Mouse (Mus musculus) left cerebral cortex, adult 2 months (tissue): Measurements from ENCODE around the gene Prkce. TPM values are rescaled to one million over a fixed set of nuclear protein-coding genes. Genes with fewer than 3 reads are reported as not detected.

Experiments
- DNase-seq, 2 experiments: peaks; one replicate each; pipeline ENCODE4 v3.0.0; 2021 to 2022; ENCODE audit warnings: low spot score in 2 of 2, mixed read lengths in 1 of 2; ENCODE audit errors: extremely low spot score in 1 of 2
- H3K27ac ChIP-seq: fragments of 200-600 bp; 2 replicates; pipeline ENCODE4 v1.8.1; 2022
- H3K4me3 ChIP-seq: fragments of 200-600 bp; 2 replicates; pipeline ENCODE4 v1.8.1; 2022
- CTCF ChIP-seq: fragments of 200-600 bp; IDR thresholded peaks from 2 replicates; pipeline ENCODE4 v1.8.1; 2022; ENCODE audit warnings: antibody characterized with exemption, mild to moderate bottlenecking, moderate library complexity
- intact Hi-C: fragments of 180-260 bp; cut with DNase I; formaldehyde crosslinking; loops from one replicate; pipeline ENCODE4 v1.15.1; 2025
- total RNA-seq, 2 experiments: library from RNA; stranded (reverse); gene quantifications; 2 replicates each; pipeline ENCODE4 v1.2.3; 2021

Gene Prkce
- total RNA-seq, 2 experiments from 2014 or later, result 277 to 284 TPM

DNA sequence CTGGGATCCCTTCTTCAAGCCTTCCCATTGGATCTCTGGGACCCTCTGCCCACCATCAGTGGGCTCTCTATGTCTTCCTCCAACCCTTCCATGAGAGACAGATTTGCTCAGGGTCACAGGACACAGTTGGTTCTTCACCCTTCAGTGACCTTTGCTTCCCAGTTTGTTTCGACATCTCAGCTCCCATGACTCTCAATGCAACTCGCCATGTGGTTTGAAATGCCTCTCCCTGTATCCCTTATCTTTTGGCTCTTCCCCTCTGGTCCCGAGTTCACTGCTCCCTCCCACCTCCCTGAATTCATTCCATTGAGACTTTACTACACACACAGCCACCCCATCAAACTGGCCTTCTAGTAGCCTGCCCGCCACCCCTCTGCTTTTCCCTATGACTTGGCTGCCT, 509.3 kb downstream of the Prkce start:
- no peak overlapping the region for H3K4me3 ChIP-seq
- no peak overlapping the region for H3K27ac ChIP-seq
- intact Hi-C loops, result no loop called here
- no peak for TF ChIP-seq CTCF
- no peak for DNase-seq

DNA sequence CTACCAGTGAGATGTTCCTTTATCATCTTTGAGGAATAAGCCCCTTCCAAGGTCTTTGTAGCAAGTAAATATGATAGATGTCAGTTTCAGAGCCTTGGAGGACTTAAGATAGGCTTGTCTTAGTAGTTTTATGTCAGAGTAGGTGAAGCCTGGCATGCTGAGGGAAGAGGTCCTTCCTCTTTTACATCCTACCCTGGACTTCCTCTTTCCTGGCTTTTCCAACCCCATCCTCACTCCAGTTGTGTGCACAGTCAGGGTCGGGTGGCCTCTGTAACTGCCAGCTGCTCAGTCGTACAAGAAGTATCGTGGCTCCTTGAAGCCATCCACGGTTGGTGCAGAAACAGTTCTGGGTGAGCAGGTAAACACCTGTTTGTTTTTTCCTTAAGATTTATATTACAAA, 517.7 kb downstream of the Prkce start:
- no peak for DNase-seq
- no peak for TF ChIP-seq CTCF
- intact Hi-C loops, result no loop called here
- no peak overlapping the region for H3K4me3 ChIP-seq
- H3K27ac ChIP-seq, result no peak overlapping the region

DNA sequence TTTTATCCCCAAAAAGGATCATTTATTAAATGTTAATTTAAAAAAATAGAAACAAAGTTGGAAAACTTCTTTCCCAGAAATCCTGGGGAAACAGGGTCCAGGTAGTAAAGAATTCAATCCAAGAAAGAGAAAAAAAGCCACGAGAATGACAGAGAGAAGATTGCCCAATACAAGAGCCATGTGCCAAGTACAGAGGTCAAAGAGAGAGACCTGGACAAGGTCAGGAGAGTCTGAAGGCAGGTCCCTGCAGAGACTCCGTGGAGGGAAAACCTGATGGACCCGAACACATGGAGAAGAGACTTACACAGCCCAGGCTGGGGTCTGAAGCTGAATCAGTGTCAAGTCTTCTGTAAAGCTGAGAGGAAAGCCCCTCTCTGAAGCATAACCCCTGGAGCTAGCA, 519.4 kb downstream of the Prkce start:
- DNase-seq, result no peak
- H3K27ac ChIP-seq, result no peak overlapping the region
- no peak for TF ChIP-seq CTCF
- intact Hi-C loops, result no loop called here
- no peak overlapping the region for H3K4me3 ChIP-seq

DNA sequence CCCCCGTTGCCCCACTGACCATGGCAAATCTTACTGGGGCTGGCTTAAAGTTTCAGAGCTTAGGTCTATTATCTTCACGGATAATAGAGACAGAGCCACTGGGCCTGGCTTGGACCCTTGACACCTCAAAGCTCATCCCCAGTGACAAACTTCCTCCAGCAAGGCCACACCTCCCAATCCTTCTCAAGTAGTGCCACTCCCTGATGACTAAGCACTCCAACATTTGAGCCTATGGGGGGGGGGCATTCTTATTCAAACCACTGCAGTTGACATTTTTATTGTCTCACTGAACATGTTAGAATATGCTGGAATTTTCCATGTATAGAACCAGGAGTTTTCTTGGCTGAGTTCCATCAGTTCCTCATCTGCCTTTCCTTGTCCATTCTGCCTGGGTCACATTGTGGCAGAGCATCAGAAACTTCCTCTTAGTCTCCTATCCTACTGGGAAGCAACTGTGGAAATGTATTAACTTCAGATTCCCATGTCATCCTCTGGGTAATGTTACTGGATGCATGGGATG, 523.3 kb downstream of the Prkce start:
- Histone ChIP-seq H3K4me3 (no peak overlapping the region), H3K27ac (no peak overlapping the region)
- DNase-seq, result no peak
- intact Hi-C loops, result no loop called here
- no peak for TF ChIP-seq CTCF

DNA sequence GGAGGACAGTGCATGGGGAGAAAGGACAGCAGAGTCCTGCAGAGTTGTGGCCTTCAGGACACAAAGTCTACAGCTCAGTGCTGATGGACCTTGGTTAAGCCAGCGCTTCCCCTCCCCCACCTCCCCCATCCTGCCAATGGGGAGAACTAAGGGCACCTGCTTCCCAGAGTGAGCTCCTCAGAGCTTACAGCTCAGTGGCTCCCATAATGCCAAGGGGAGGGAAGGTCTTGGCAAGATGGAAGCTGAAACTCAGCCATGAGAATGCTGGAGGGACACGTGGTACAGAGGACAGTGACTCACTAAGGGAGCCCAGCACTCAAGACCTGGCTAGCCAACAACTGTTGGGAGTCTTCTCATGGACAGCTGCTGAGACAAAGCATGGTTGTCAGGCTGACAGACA, 530.2 kb downstream of the Prkce start:
- intact Hi-C loops, result no loop called here
- no peak for DNase-seq
- Histone ChIP-seq H3K27ac (no peak overlapping the region), H3K4me3 (no peak overlapping the region)
- TF ChIP-seq CTCF, result no peak

DNA sequence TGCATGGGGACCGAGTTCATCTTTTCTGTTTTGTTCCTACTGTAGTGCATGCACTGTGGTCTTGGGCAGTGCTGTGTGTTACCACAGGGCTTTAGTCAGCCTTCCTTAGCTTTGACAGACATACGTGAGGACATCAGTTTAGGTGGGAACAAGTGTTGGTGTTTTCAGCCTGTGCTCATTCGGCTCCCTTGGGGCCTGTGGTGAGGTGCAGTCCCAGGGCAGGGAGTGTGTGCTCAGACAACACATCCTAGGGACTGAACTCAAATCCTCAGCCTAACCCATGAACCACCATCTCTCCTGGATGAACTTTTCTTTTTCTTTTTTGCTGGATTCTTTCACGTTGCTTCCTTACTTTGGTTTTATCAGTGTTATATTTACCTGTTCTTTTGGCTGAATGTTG, 535.8 kb downstream of the Prkce start:
- Histone ChIP-seq H3K27ac (no peak overlapping the region), H3K4me3 (no peak overlapping the region)
- intact Hi-C loops, result no loop called here
- TF ChIP-seq CTCF, result no peak
- no peak for DNase-seq

DNA sequence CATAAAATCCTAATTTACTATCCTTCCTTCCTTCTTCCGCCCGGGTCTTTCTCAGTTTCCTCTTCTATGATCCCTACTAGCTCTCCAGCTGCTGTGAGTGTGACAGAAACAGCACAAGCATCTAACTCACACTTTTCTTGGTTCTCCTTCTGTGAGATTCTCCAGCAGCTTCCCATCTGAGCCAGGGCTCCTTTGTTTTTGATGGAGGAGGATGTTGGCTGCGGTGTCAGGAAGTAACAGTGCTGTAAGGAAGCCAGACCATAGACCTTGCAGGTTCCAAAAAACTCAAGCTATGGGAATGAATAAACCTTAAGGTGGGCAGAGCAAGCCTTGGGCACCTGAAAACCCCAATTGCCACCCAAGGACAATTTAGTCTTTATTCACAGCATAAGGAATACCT, 537.7 kb downstream of the Prkce start:
- no peak for TF ChIP-seq CTCF
- no peak for DNase-seq
- H3K27ac ChIP-seq, result no peak overlapping the region
- no peak overlapping the region for H3K4me3 ChIP-seq
- intact Hi-C loops, result no loop called here

DNA sequence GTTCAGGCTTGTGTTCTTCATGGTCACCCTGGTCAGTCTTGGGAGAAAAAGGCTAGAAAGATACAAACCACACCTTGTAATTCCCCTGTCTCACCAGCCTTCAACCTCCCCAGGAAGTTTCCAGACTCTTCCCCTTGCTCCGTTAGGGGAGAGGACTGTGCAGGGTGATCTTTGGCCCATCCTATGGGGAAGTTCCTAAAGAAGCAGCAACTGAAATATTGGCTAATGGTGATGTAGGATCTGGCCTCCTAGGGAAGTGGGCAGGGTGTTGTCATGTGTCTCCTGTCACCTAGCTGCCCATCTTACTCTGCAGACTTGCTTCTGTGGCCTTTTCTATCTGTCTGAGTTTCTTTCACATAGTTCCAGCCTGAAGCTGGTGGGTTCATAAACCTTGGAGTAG, 538.9 kb downstream of the Prkce start:
- intact Hi-C loops, result no loop called here
- no peak for DNase-seq
- Histone ChIP-seq H3K4me3 (no peak overlapping the region), H3K27ac (no peak overlapping the region)
- no peak for TF ChIP-seq CTCF

Other genes with a start within 250 kb of the Prkce start
- gene Srbd1, start 22.6 kb upstream of the Prkce start, total RNA-seq, result 10 to 100 TPM; 12.7 to 16.5 TPM